Mouse (Mus musculus): Measurements from ENCODE around the gene Thbs3. TPM values are rescaled to one million over a fixed set of nuclear protein-coding genes. Genes with fewer than 3 reads are reported as not detected.

Gene Thbs3
- polyA plus RNA-seq, 1 experiment = 20.8 TPM

DNA sequence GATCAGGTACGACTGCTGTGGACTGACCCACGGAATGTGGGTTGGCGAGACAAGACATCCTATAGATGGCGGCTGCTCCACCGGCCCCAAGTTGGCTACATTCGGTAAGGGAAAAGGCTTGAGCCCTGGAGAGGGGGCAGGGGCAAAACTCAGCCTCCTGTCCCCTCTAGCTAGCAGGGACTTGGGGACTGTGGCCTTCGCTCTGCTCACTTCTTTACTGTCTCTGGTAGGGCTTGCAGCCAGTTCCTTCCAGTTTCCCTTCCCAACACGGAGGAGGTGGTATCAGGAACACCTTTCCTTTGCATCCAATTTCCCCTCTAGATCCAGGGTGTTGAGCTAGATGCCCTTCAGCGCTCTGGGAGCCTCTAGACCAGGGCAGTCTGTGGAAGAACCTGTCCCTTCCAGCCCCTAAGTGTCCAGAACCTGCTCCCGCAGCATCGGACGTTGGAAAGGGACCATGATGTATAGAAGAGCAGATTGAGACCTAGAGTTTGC, 10.4 kb downstream of the Thbs3 start:
- 79% methylated on average over 12 of the region's 12 CpGs for WGBS

DNA sequence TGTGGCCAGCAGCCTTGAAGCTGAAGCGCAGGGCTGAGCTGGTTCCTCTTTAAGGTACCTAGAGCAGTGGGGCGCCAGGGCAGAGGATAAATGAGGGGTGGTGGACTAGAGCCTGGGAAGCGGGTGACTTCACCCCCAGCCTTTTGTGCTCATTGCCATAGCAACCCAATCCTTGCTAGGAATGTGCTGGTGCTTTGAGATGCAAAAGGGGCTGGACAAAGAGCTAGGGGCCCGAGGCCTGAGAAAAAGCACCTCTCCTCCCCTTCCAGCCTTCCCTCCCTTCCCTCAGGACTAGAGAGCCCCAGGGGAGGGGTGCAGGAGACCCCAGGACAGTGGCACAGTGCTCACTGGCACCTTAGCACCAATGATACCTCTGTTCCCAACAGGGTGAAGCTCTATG, 10.9 kb downstream of the Thbs3 start:
- no peak for DNase-seq (ENCODE audit: low read depth, low spot score)
- WGBS = 79% methylated on average over 4 of the region's 4 CpGs

More for the DNA sequence above, 10.4 kb downstream of the Thbs3 start:
- no peak for DNase-seq (ENCODE audit: low read depth, low spot score)

DNA sequence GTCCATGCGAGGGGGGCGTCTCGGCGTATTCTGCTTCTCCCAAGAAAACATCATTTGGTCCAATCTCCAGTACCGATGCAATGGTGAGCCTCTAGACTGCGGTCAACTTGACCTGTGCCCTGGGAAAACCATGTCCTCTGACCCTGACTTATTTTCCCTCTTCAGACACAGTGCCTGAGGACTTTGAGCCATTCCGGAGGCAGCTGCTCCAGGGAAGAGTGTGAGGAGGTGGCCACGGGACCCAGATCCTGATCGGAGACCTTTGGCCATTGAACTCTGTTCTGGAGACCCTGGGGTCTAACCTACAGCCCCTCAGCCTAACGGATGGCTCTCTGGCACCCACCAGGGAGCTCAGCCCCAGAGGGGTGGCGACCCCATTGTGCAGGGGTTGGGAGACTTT, 11.4 kb downstream of the Thbs3 start:
- WGBS = 76% methylated on average over 11 of the region's 11 CpGs
- DNase-seq (ENCODE audit: low read depth, low spot score) = no peak

DNA sequence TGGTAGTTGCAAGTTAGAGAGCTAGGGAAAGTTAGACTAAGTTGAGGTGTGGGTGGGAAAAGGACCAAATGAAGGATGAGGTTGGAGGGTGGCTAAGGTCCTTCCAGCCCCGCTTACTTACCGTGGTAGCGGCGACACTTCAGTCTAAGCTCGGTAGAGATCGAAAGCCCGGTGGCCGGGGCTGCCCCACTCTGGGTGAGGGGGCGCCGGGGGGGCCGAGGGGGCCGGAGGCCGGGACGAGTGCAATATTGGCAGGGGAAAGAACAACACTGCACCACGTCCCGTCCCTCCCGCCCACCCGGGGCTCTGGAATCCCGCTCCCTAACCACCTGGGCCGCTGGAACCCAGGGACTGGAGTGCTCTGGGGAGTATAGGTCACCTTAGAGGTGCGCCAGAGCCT, 11.9 kb downstream of the Thbs3 start, which contains the start of gene Mtx1:
Gene Mtx1, minus strand, starts transcription at position 189 of the 400 bp plus-strand sequence.
- WGBS = 24% methylated on average over 21 of the region's 21 CpGs
- DNase-seq (ENCODE audit: low read depth, low spot score) = no peak

DNA sequence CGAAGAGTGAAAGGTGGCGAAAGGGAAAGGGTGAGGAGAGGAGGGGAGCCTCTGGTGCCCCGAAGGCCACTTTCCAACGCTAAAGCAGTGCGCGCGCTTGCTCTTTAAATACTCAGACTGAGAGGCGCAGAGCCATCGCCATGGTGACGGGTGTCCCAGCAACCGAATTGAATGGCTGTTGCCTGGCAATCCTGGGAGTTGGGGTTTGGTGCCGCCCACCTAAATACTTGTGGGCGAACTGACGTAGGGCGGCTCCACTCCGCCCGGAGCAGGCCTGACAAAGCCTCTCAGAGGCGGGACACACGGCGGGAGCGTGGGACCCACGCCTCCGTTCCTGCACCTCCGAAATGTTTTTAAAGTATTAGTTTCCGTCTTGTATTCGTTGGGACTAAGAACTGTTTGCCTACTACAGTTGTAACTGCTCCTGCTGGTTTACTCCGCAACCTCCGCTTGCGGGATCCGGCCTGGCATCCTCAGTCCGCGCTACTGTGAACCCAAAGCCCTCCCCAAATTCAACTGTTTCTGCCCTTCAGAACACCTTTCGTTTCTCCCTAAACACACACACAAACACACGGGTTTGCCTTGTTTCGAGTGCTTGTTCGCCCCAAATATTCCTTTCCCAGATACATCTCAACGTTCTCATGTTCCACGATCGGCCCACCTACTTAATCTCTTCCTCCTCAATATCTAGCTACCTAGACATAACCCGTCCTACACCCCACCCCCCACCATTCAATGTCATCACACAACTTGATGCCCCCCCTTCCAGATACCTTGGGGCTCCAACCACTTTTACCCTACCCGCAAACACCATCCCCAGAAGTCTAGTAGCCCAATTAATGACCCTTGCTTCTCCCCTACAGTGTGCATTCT, 12.6 kb downstream of the Thbs3 start:
- DNase-seq (ENCODE audit: low read depth, low spot score) = no peak
- WGBS = 5% methylated on average over 41 of the region's 41 CpGs

DNA sequence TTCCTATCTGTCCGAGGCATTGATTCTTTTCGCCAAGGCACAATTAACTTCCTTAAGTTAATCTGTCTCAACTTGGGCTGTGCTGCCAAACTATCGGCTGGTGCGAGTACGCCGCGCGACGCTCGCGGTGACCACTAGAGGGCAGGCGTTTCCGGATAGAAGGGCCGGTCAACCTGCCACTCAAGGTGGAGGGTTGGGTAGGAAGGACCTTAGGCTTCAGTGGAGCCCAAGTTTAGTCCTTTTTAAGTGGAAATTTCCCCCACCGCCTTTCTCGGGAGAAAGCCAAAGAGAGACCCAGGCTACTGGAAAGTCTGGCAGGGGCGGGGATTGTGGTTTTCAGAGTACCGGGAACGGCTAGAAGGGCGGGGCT, 13.2 kb downstream of the Thbs3 start:
- WGBS = under 1% methylated on average over 20 of the region's 20 CpGs
- no peak for DNase-seq (ENCODE audit: low read depth, low spot score)

DNA sequence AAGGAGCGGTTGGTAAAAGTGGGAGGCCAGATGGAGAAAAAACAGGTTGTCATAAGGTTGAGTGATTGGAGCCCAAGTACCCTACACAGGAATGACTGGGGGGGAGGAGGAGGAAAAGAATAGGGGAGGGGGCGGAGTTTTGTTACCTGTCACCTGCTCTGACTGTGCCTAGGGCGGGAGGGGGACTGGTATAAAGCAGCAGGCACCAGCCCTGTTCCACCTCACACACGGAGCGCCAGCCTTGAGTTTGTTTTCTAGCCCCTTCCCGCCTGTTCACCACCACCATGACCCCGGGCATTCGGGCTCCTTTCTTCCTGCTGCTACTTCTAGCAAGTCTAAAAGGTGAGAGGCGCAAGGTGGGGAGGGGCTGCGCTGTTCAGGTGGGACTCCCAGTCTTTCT, 13.9 kb downstream of the Thbs3 start, which contains the start of gene Muc1:
Gene Muc1, plus strand, starts transcription at position 222 of the 400 bp plus-strand sequence.
- no peak for DNase-seq (ENCODE audit: low read depth, low spot score)
- WGBS = 43% methylated on average over 10 of the region's 10 CpGs

DNA sequence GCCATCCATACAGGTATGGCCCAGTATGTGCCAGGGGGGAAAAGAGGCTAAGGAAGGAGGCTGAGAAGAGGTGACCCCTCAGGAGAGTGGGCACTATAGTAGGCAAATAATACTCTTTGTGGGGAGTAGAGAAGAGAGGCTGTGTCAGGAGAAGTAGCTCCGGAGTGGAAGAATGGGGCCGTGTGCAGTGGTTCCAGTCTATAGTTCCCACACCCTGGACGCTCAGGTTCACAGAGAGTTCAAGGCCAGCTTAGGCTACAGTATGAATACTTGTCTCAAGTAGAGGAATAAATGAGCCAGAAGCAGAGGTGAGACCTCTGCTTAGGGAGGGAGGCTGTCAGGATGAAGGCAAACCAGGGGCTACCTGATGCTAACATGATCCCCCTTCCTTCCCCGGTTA, 14.3 kb downstream of the Thbs3 start:
- no peak for DNase-seq (ENCODE audit: low read depth, low spot score)
- 63% methylated on average over 4 of the region's 4 CpGs for WGBS

DNA sequence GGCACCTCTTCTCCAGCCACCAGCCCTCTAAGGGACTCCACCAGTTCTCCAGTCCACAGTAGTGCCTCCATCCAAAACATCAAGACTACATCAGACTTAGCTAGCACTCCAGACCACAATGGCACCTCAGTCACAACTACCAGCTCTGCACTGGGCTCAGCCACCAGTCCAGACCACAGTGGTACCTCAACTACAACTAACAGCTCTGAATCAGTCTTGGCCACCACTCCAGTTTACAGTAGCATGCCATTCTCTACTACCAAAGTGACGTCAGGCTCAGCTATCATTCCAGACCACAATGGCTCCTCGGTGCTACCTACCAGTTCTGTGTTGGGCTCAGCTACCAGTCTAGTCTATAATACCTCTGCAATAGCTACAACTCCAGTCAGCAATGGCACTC, 15.6 kb downstream of the Thbs3 start:
- DNase-seq (ENCODE audit: low read depth, low spot score) = no peak
- 85% methylated on average over 2 of the region's 2 CpGs for WGBS

DNA sequence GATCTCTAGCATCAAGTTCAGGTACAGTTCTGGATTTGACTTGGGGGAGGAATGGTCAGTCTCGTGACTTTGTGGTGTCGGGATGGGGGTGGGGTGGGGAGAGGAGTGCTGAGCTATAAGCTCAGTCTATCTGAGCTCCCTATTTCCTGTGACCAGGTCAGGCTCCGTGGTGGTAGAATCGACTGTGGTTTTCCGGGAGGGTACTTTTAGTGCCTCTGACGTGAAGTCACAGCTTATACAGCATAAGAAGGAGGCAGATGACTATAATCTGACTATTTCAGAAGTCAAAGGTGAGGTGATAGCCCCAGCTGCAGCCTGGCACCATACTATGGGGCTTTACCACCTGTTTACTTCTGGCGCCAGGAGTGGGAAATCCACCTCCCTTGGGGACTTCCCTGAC, 16.4 kb downstream of the Thbs3 start:
- 30% methylated on average over 7 of the region's 7 CpGs for WGBS
- no peak for DNase-seq (ENCODE audit: low read depth, low spot score)

DNA sequence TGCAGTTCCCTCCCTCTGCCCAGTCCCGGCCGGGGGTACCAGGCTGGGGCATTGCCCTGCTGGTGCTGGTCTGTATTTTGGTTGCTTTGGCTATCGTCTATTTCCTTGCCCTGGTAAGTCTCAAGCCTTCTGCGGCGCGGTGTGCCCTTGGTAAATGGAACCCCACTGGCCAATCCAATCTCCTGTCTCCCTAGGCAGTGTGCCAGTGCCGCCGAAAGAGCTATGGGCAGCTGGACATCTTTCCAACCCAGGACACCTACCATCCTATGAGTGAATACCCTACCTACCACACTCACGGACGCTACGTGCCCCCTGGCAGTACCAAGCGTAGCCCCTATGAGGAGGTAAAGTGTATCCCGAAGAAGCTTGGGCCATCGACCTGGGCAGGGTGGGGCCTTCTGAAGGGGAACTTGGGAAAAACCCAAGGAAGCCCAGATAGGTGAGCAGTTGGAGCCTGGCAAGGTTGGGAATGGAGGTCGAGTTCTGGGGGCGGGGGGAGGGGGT, 16.8 kb downstream of the Thbs3 start:
- DNase-seq (ENCODE audit: low read depth, low spot score) = no peak
- WGBS = 46% methylated on average over 16 of the region's 16 CpGs

DNA sequence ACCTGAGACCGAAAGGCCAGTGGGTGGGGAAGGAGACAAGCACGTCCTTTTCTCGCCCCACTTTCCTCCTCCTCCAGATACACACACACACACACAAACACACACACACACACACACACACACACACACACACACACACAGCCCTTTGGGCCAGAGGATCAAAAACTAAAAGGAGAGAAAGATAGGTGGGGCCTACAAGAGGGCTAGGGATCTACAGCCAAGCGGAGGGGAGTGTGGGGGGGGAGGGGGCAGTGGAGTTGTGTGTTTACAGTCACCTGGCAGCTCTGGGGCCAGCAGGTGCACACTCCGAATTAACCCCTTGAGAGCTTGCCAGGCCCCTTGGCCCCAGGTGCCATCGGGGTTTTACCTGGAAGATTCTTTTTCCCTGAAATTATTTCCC, 17.6 kb downstream of the Thbs3 start:
- no peak for DNase-seq (ENCODE audit: low read depth, low spot score)
- 36% methylated on average over 6 of the region's 6 CpGs for WGBS

DNA sequence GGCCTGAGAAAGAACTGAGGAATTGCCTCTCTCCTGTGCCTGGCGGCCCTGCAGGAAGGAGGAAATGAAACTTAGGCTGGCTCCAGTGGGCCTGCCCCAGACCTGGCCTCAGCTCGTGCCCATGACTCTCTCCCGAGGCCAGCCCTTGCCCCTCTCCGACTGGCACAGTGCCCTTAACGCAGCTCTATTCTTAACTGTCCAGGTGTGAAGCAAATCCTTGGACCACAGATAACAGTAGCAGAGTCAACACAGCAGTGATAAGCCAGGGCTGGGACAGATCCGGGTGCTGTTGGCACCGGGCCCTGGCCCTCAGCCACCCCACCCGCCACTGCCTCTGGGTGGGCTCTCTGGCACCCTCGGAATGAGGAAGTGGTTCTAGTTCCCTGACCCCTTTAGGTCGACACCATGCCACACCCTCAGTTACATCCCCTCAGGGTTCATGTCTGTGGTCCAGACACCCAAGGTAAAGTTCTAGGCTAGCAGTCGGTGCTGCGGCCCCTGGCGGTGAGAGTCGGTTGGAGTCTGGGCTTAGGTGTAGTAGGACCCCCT, 18.7 kb downstream of the Thbs3 start:
- 23% methylated on average over 14 of the region's 14 CpGs for WGBS
- DNase-seq (ENCODE audit: low read depth, low spot score) = no peak

DNA sequence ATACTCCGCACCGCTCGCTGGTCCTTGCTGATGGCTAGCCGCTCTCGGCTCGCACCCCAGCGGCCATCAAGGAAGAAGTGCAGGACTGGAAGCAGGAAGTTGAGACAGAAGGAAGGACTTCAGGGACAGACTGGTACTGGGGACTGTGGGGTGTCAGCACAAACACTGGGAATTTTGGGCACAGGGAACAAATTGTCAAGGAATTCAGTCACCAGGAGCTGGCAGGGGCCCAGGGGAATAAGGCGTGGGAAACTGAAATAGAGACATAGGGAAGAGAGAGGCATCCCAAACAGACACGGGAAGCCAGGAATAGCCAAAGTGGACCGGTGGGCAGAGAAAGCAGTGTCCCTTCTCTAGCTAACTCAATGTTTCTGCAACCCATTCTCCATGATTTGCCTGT, 21.5 kb downstream of the Thbs3 start:
- no peak for DNase-seq (ENCODE audit: low read depth, low spot score)
- 81% methylated on average over 10 of the region's 10 CpGs for WGBS

DNA sequence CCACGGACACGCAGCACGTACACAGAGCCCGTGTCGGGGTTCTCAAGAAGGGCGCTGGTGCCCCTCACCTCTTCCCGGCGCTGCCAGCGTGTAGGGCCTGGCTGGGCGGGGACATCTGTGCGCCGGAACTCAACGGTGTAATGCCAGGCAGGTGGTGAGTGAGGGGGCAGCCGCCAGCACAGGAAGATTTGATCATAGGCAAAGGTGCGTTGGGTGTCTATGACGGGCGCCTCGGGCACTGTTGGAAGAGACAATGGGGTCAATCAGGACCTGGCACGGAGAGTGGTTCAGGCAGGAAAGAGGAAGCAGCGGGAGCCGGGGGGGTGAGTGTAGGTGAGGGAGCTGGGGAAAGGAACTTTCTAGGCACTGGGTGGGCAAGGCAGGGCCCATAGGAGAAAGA, 22.7 kb downstream of the Thbs3 start:
- no peak for DNase-seq (ENCODE audit: low read depth, low spot score)
- 47% methylated on average over 21 of the region's 21 CpGs for WGBS

DNA sequence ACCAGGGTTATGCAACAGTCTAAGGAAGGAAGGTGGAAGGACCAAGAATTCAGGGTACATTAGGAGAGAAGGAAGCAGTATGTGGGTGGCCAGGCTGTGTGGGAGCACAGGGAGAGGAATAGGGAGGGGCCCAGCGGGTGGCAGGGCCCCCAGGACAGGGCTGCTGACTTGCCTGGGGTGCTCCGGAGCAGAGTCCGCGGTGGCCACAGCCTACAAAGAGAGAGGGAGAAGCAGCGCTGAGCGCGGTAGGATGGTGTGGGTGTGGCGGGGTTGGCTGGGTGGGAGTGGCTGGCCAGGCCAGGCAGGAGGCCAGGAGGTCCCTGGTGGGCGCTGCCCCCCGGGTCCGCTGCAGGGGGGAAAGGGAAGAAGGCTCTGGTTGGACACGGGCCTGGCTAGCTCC, 23.5 kb downstream of the Thbs3 start:
- WGBS = 39% methylated on average over 12 of the region's 12 CpGs
- no peak for DNase-seq (ENCODE audit: low read depth, low spot score)

DNA sequence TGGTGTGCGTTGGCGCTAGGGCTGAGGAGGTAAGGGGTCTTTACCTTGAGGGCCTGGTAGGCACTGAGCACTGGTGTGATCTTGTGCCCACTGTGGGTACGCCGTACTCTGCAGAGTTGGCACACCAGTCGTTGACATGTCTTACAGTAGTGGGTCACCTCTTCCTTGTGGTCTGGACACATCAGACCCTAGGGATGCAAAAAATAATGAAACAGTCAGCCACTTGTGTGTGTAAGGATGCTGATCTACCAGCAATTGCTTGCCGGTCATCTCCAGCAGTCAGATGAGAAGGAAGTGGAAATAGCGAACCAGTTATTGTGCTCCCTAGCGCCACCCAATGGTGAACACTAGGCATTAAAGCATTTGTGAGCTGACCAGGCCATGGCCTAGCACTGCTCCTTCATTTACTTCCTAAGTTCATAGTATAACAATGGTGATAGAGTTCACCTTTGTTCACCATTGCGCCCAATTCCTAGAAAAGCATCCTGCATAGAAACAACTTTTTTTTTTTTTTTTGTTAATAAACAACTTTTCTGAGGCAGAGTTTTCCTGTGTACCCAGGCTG, 27.4 kb downstream of the Thbs3 start:
- WGBS = 62% methylated on average over 9 of the region's 9 CpGs
- no peak for DNase-seq (ENCODE audit: low read depth, low spot score)

DNA sequence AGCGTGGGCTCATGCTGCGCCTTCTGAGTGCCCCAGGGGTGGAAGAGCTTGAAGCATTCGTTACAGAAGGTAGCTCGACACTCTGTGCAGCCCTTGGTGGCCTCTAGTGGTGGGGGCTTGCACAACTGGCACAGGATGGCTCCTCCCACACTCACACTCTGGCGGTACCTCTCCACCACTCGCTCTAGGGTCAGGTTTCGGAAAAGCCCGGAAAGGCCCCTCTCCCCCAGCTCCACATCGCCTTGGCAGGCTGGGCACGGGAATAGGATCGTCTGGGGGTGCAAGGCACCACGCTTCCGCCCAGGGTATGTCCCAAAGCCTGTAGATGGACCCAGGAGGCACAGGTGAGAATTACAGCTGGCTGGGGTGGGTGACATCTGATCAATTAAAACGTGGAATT, 28.6 kb downstream of the Thbs3 start:
- WGBS = 45% methylated on average over 14 of the region's 14 CpGs
- DNase-seq (ENCODE audit: low read depth, low spot score) = no peak

DNA sequence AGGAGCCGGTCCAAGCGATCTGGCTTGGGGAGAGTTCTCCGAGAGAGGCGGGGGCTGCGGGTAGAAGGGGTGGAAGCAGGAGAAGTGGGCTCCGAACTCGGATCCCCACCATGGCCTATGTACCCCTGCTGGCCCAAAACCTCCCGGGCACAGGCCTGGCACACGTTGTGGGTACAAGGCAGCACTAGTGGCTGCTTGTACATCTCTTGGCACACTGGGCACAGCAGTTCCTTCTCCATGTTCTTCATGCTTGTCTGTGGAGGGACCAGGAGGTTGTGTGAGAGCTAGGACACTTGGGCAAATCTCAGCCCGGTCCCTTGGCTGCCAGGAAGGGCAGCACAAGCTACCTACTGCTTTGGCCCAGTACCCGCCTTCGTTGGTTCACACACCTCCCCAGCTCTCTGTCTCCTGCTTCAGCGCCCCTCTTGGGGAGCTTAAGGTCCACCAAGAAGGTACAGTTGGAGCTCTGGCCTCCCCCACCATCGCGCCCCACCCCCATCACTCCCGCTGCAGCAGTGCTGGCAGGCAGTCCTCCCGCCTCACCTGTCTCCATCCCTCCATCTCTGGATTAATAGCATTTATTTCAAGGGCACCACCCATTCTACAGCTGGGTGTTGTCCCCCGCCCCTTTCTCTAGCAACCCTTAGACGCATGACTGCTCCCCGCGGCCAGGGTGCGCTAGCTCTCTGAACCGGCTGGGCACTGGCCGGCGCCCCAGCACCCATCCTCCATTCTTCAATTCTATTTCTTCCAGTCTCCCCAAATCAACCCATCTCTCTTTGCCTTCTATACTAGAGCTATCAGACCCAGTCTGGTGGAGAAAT, 29.4 kb downstream of the Thbs3 start:
- no peak for DNase-seq (ENCODE audit: low read depth, low spot score)
- 37% methylated on average over 25 of the region's 25 CpGs for WGBS

Data from large intestine, adult 2 months (tissue).